Mouse (Mus musculus): ENCODE results near the gene Polr2h. TPM values are rescaled to one million over a fixed set of nuclear protein-coding genes. Genes with fewer than 3 reads are reported as not detected.

Gene Polr2h
- polyA plus RNA-seq, 1 experiment from 2014 or later = 147 TPM

- H3K4me1 ChIP-seq (ENCODE audit: control insufficient read depth, insufficient read depth, low read length) = peaks cover 13% of the 10 kb centered on the region; the same call in 1 of the 2 replicates
- no peak for ATAC-seq (ENCODE audit: low FRiP score, low TSS enrichment)
- peaks cover 12% of the 10 kb centered on the region; the same call in 1 of the 2 replicates for H3K36me3 ChIP-seq (ENCODE audit: control insufficient read depth, insufficient read depth, low read length)
- no peak overlapping the region for H3K27ac ChIP-seq (ENCODE audit: low read depth, low read length)
- WGBS = 39% methylated on average over 11 of the region's 11 CpGs
- peak overlapping the region; percentile 61 for H3K4me3 ChIP-seq (ENCODE audit: low read length)
- no peak overlapping the region; the same call in 1 of the 2 replicates for H3K9ac ChIP-seq (ENCODE audit: low read depth, low read length)
- no peaks in the 10 kb centered on the region for H3K27me3 ChIP-seq (ENCODE audit: control insufficient read depth, insufficient read depth, low read length)
- H3K4me2 ChIP-seq (replicated peaks; ENCODE audit: low read depth, low read length) = peak overlapping the region; percentile 80
- H3K9me3 ChIP-seq (ENCODE audit: control insufficient read depth, low read length) = no peaks in the 10 kb centered on the region
These were observed 3.0 kb upstream of the Polr2h start for GRCm38 (mm10) chr16:20714307-20715080.

DNA sequence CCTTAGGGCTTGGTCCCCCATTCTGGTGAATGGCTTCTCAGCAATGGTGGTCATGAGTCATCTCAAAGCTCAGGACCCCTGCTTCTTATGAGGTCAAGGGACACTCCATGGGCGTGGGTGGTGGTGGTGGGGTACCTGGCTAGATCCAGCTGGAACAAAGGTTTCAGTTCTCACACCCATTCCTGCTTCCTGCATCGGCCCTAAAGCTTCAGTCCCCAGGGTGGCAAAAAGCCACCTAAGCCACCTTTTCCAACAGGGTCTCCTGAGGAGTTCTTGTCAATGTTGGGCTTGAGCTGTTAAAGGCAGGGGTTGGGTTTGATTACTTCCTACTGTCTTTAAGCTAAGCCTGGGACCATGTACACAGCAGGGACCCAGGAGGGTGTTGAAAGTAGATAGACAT is 2.3 kb upstream of the Polr2h start:
- Histone ChIP-seq H3K9ac (ENCODE audit: low read depth, low read length) (peak overlapping the region; percentile 68; the same call in 1 of the 2 replicates), H3K36me3 (ENCODE audit: control insufficient read depth, insufficient read depth, low read length) (peaks cover 15% of the 10 kb centered on the region; the same call in 1 of the 2 replicates), H3K4me2 (replicated peaks; ENCODE audit: low read depth, low read length) (peak overlapping the region; percentile 80), H3K9me3 (ENCODE audit: control insufficient read depth, low read length) (no peaks in the 10 kb centered on the region), H3K27me3 (ENCODE audit: control insufficient read depth, insufficient read depth, low read length) (no peaks in the 10 kb centered on the region), H3K27ac (ENCODE audit: low read depth, low read length) (no peak overlapping the region), H3K4me1 (ENCODE audit: control insufficient read depth, insufficient read depth, low read length) (peaks cover 13% of the 10 kb centered on the region; the same call in 1 of the 2 replicates), H3K4me3 (ENCODE audit: low read length) (peak overlapping the region; percentile 61)
- no peak for ATAC-seq (ENCODE audit: low FRiP score, low TSS enrichment)
- 47% methylated on average over 2 of the region's 2 CpGs for WGBS

- 2% methylated on average over 12 of the region's 12 CpGs for WGBS
- Histone ChIP-seq H3K4me3 (ENCODE audit: low read length) (peak overlapping the region; percentile 61), H3K36me3 (ENCODE audit: control insufficient read depth, insufficient read depth, low read length) (peaks cover 19% of the 10 kb centered on the region; the same call in 1 of the 2 replicates), H3K27ac (ENCODE audit: low read depth, low read length) (peak overlapping the region; percentile 97), H3K4me2 (replicated peaks; ENCODE audit: low read depth, low read length) (peak overlapping the region; percentile 80), H3K9me3 (ENCODE audit: control insufficient read depth, low read length) (no peaks in the 10 kb centered on the region), H3K4me1 (ENCODE audit: control insufficient read depth, insufficient read depth, low read length) (peaks cover 13% of the 10 kb centered on the region; the same call in 1 of the 2 replicates), H3K9ac (ENCODE audit: low read depth, low read length) (peak overlapping the region; percentile 68), H3K27me3 (ENCODE audit: control insufficient read depth, insufficient read depth, low read length) (no peaks in the 10 kb centered on the region)
- ATAC-seq (ENCODE audit: low FRiP score, low TSS enrichment) = no peak
These were observed 1.9 kb upstream of the Polr2h start for GRCm38 (mm10) chr16:20715566-20715965.

DNA sequence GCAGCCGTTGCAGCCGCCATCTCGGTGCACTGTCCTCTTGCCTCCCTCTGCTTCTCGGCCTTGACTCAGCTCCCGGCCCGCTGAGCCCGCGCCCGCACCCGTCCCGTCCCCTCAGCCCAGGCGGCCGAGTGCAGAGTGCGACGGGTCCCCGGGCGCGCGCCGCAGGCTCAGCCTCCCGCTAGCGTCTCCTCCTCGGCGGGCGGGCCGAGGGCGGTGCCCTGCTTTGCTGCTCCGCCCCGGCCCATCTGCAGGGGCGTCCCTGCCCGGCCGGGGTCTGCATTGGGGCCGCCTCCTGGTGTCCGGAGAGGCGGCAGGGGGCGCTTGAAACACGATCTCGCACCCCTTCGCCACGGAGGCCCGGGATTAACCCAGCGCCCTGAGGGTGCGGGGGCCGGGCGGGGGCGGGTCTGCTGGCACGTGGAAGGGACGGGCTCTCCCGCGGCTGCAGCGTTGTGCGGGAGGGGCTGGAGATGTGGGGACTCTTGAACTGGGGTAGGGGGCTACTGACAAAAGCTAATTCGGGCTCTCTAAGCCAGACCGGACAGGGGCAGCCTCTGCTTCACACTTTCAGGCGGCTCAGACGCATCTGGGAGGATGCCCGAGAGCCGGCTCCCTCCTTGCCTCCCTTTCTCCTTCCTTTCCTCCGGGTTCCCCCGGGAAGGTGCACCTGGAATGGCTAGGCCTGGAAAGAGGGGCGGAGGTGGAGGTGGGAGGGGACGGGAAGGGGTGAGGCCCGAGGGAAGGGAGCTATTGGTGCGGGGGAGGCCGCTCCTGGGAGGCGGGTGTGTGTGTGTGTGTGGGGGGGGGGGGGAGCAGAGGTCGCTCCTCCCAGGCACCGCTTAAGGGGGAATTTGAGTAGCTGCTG is 1.3 kb upstream of the Polr2h start:
- peaks cover 13% of the 10 kb centered on the region; the same call in 1 of the 2 replicates for H3K4me1 ChIP-seq (ENCODE audit: control insufficient read depth, insufficient read depth, low read length)

GRCm38 (mm10) chr16:20716841-20717180 is 654 bp upstream of the Polr2h start:
- ATAC-seq (ENCODE audit: low FRiP score, low TSS enrichment) = no peak
- Histone ChIP-seq H3K9me3 (ENCODE audit: control insufficient read depth, low read length) (no peaks in the 10 kb centered on the region), H3K27me3 (ENCODE audit: control insufficient read depth, insufficient read depth, low read length) (no peaks in the 10 kb centered on the region), H3K36me3 (ENCODE audit: control insufficient read depth, insufficient read depth, low read length) (peaks cover 21% of the 10 kb centered on the region), H3K4me1 (ENCODE audit: control insufficient read depth, insufficient read depth, low read length) (peaks cover 13% of the 10 kb centered on the region; the same call in 1 of the 2 replicates), H3K27ac (ENCODE audit: low read depth, low read length) (peak overlapping the region; percentile 97), H3K9ac (ENCODE audit: low read depth, low read length) (peak overlapping the region; percentile 68), H3K4me3 (ENCODE audit: low read length) (peak overlapping the region; percentile 61), H3K4me2 (replicated peaks; ENCODE audit: low read depth, low read length) (peak overlapping the region; percentile 80)
- 0% methylated on average over 8 of the region's 8 CpGs for WGBS

More for the DNA sequence above, 1.3 kb upstream of the Polr2h start:
- H3K27ac ChIP-seq (ENCODE audit: low read depth, low read length) = peak overlapping the region; percentile 97
- H3K9me3 ChIP-seq (ENCODE audit: control insufficient read depth, low read length) = no peaks in the 10 kb centered on the region
- peak; percentile 86 for ATAC-seq (ENCODE audit: low FRiP score, low TSS enrichment)
- peak overlapping the region; percentile 68 for H3K9ac ChIP-seq (ENCODE audit: low read depth, low read length)
- WGBS = under 1% methylated on average over 65 of the region's 68 CpGs
- no peaks in the 10 kb centered on the region for H3K27me3 ChIP-seq (ENCODE audit: control insufficient read depth, insufficient read depth, low read length)
- H3K4me2 ChIP-seq (replicated peaks; ENCODE audit: low read depth, low read length) = peak overlapping the region; percentile 80
- peaks cover 20% of the 10 kb centered on the region; the same call in 1 of the 2 replicates for H3K36me3 ChIP-seq (ENCODE audit: control insufficient read depth, insufficient read depth, low read length)
- peak overlapping the region; percentile 61 for H3K4me3 ChIP-seq (ENCODE audit: low read length)

GRCm38 (mm10) chr16:20717978-20718670 is 659 bp downstream of the Polr2h start:
- H3K9me3 ChIP-seq (ENCODE audit: control insufficient read depth, low read length) = no peaks in the 10 kb centered on the region
- peaks cover 29% of the 10 kb centered on the region for H3K36me3 ChIP-seq (ENCODE audit: control insufficient read depth, insufficient read depth, low read length)
- ATAC-seq (ENCODE audit: low FRiP score, low TSS enrichment) = peak; percentile 13
- H3K9ac ChIP-seq (ENCODE audit: low read depth, low read length) = peak overlapping the region; percentile 63
- peak overlapping the region; percentile 80 for H3K4me2 ChIP-seq (replicated peaks; ENCODE audit: low read depth, low read length)
- peaks cover 13% of the 10 kb centered on the region; the same call in 1 of the 2 replicates for H3K4me1 ChIP-seq (ENCODE audit: control insufficient read depth, insufficient read depth, low read length)
- peak overlapping the region; percentile 61 for H3K4me3 ChIP-seq (ENCODE audit: low read length)
- 2% methylated on average over 18 of the region's 18 CpGs for WGBS
- H3K27ac ChIP-seq (ENCODE audit: low read depth, low read length) = peak overlapping the region; percentile 97
- no peaks in the 10 kb centered on the region for H3K27me3 ChIP-seq (ENCODE audit: control insufficient read depth, insufficient read depth, low read length)

DNA sequence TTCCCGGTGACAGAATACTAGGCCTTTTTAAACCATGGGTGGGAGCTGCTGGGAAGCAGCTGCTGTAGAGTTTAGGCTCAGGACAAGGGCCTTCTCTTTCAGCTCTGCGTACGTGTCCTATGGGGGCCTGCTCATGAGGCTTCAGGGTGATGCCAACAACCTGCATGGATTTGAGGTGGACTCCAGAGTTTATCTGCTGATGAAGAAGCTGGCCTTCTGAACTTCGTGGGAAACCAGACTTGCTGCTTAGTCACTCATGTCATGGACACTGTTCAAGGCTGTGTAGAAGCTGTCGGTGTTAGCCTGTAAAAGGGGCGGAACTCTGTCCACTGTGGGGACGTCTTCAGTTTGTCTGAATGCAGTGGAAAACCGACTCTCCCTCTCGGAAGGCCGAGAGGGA is 4.3 kb downstream of the Polr2h start:
- 0 out of 2 replicates have a peak, but pooled peaks cover 3% of the 10 kb centered on the region for H3K4me1 ChIP-seq (ENCODE audit: control insufficient read depth, insufficient read depth, low read length)
- 89% methylated on average over 10 of the region's 10 CpGs for WGBS
- no peaks in the 10 kb centered on the region for H3K9me3 ChIP-seq (ENCODE audit: control insufficient read depth, low read length)
- peaks cover 29% of the 10 kb centered on the region for H3K36me3 ChIP-seq (ENCODE audit: control insufficient read depth, insufficient read depth, low read length)
- no peak overlapping the region for H3K4me3 ChIP-seq (ENCODE audit: low read length)
- H3K27ac ChIP-seq (ENCODE audit: low read depth, low read length) = no peak overlapping the region
- H3K9ac ChIP-seq (ENCODE audit: low read depth, low read length) = no peak overlapping the region
- no peak for ATAC-seq (ENCODE audit: low FRiP score, low TSS enrichment)
- no peaks in the 10 kb centered on the region for H3K27me3 ChIP-seq (ENCODE audit: control insufficient read depth, insufficient read depth, low read length)
- H3K4me2 ChIP-seq (replicated peaks; ENCODE audit: low read depth, low read length) = no peak overlapping the region

DNA sequence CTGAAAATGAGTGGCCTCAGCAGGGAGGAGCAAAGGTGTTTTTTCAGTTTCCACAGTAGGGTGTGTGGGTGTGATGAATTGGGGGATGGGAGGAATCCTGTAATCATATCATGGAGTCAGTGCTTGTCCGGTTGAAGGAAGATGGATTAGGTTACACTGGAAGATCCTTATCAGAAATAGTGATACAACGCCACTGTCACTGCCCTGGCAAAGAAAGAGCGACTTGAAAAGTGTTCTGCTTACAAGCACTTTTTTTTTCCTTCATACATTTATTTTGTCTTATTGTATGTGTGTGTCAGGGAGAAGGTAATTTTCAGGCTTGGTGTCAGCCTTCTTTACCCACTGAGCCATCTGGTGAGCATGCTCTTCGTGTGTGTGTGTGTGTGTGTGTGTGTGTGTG is 5.3 kb downstream of the Polr2h start:
- H3K9me3 ChIP-seq (ENCODE audit: control insufficient read depth, low read length) = no peaks in the 10 kb centered on the region
- no peak overlapping the region for H3K9ac ChIP-seq (ENCODE audit: low read depth, low read length)
- WGBS = 56% methylated on average over 4 of the region's 4 CpGs
- H3K36me3 ChIP-seq (ENCODE audit: control insufficient read depth, insufficient read depth, low read length) = peaks cover 29% of the 10 kb centered on the region
- no peak overlapping the region for H3K4me3 ChIP-seq (ENCODE audit: low read length)
- no peak overlapping the region for H3K4me2 ChIP-seq (replicated peaks; ENCODE audit: low read depth, low read length)
- no peak for ATAC-seq (ENCODE audit: low FRiP score, low TSS enrichment)
- 0 out of 2 replicates have a peak, but pooled peaks cover 3% of the 10 kb centered on the region for H3K4me1 ChIP-seq (ENCODE audit: control insufficient read depth, insufficient read depth, low read length)
- no peak overlapping the region for H3K27ac ChIP-seq (ENCODE audit: low read depth, low read length)
- no peaks in the 10 kb centered on the region for H3K27me3 ChIP-seq (ENCODE audit: control insufficient read depth, insufficient read depth, low read length)

Data from kidney, embryonic 14.5 days (tissue).